Mouse (Mus musculus): ENCODE results near the gene Hivep1.

DNA sequence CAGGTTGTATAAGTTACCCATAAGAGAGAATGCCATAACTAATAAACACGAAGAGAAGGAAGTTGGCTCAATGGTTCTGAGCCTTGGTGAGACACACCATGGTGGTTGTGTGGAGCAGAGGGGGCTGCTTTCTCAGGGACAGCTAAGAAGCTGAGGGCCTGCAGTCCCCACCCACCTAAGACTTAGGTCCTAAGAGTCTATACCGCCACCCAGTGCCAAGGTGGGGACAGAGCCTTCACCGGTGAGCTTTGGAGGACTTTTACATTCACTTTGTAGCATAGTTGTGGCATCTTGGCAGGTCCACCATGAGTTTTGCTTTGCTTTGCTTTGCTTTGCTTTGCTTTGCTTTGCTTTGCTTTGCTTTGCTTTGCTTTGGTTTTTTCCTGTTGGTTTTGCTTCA is 92.8 kb downstream of the Hivep1 start:
- peak; percentile 43 for TF ChIP-seq CTCF (IDR thresholded peaks at IDR 0.05; ENCODE audit: low read depth)
- TF ChIP-seq EP300 (IDR thresholded peaks at IDR 0.05; ENCODE audit: low read depth) = no peak
